Mouse (Mus musculus) urinary bladder, adult 2 months (tissue): ENCODE measurements around the gene Psmd5. TPM values are rescaled to one million over a fixed set of nuclear protein-coding genes. Genes with fewer than 3 reads are reported as not detected.
"Not testable (repeated sequence)": the region's sequence is repeated elsewhere in the genome, so short reads cannot be mapped to it uniquely, and the experiment has no call there.

Experiments used
- DNase-seq: peaks from one replicate; pipeline ENCODE4 v3.0.0; 2022; ENCODE audit warnings: low spot score
- polyA plus RNA-seq: library from polyadenylated mRNA; depleted of rRNA; stranded (reverse); fragments of >200 nt; gene quantifications from 2 replicates; pipeline ENCODE4 v1.2.3, GENCODE M21; 2012; rRNA removed

Gene Psmd5
- polyA plus RNA-seq, 1 experiment: 54.0 TPM

DNA sequence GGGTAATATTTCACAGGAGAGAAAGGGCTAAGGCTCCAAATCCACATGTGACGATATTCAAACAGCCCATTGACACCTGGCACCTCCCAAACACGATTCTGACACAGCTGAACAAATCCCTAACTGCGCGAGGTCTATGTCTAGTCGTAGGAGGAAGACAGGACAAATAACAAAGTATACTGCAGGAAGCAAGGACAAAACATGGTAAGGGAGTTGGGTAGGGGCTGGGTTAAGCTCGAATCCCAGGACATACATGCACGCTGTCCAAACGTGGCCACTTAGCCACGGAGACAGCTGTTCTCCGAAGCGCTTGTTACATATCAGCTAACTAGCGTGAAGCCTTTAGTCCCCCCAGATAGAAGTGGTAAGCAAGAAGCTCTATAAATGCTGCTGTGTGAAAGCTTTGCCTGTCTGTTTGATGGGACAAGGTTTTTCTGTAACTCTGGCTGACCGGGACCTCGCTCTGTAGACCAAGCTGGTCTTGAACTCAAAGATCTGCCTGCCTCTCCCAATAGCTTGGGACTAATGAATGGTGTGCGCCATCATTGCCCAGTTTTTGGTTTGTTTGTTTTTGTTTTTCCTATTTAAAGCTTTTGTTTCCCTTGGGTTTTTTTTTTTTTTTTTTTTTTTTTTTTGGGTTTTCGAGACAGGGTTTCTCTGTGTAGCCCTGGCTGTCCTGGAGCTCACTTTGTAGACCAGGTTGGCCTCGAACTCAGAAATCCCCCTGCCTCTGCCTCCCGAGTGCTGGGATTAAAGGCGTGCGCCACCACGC, 48.1 kb downstream of the Psmd5 start:
- DNase-seq: no peak

DNA sequence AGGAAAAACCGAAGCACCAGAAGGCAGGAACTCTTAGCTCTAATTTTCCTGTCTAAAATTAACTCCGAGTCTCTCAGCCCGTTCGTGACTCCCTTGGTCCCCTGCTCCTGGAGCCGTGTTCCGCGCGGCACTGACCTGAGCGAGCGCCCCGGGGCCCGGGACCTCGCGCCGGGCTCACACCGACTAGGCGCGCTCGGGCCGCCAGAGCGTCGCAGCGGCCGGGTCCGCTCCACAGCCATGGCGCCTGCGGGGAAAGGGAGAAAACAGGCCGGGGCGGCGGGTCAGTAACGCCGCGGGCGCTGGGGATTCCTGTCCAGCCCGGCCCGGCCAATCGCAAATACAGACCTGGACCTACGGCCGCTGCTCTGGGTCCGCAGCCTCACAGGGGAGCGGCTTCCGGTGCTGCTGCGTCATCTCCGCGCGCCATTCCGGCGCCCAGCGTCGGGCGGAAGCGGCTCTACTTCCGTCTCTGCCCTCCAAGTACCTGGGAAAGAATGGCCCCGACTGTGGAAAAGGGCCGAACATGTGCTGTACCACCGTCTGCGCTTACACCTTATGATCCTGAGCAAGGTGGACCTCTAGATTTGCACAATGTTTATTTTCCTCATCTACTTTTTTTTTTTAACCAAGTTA, 48.8 kb downstream of the Psmd5 start, which contains the start of gene Fbxw2:
Gene Fbxw2 (minus strand): TSS at position 485 of the 633 bp plus-strand sequence.
- peak; percentile 83 for DNase-seq

DNA sequence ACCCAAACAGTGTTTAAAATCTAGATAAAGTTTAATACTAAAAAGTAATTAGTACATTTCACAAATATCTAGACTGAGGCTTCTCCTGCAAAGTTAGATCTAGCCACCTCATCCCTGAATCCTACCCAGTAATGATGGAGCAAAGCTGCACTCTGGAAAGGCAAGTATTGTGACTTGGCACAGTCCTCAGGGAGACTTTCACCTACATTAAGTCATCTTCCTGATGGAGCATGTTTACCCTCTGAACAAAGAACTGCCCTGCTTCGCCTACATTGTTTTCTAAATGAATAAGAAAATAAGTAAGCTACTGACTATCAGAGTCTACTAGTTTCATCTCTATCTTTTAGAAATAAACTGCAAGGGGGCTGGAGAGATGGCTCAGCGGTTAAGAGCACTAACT, 56.3 kb downstream of the Psmd5 start:
- DNase-seq: no peak

DNA sequence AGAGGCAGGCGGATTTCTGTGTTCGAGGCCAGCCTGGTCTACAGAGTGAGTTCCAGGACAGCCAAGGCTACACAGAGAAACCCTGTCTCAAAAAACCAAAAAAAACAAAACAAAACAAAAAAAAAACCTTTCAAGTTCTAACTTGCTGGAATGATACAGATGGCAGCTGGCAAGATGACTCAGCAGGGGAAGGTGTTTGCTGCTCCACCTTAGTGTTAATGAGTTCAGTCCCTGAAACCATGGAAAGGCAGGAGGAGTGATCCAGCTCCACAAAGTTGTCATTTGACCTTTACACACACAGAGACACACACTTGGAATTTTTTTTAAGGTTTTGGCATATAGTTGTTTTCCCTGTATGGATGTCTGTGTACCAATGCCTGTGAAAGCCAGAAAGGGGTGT, 58.9 kb downstream of the Psmd5 start:
- DNase-seq: not testable (repeated sequence)

DNA sequence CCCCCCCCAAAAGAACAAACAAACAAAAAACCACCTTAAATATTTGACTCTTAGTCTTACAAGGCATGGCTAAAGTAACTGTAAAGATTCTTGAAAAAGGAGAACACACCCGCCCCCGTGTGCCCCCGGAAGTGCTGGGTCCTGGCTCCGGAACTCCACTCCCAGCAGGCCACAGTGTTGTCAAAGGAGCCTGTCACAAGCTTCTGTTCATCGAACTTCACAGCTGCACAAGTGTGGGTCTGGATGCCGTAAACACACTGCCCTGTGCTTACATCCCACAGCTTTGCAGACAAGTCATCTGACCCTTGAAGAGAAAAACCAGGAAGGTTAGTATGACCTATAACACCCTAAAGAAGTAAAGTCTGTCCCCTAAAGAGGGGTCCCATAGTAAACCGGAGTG, 62.1 kb downstream of the Psmd5 start:
- no peak for DNase-seq

DNA sequence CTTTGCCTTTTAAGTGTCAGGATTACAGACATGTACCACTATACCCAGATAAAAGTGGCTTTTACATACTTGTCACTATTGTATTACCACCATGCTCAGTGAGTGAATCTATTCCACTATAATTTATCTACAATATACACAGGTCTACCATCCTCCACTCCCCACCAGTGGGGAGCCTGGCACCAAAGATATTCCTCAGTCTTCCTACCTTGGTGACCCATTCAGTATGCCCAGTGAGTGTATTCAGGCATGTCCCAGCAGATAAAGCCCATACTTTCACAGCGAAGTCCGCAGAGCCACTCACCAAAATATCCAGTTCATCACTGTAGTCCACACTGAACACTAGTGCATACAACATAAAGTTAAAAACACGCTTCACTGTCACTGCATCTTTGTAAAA, 64.0 kb downstream of the Psmd5 start:
- no peak for DNase-seq

DNA sequence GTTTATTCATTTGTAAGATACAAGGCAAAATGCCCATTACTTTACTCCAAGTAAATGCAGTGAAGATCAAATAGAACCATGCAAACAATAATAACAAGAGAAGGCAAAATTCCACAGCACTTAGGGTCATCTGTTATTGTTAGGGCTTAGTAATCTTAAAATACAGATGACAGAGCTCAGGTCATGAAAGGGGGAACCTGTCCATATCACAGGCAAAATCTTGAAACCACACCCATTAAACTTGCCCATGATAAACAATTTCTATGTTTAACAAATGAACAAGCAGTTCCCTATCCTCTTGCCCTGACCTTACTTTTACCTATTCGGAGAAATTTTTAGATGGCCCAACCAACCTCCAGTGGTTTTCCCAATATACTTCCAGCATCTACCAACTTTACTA, 65.2 kb downstream of the Psmd5 start:
- DNase-seq: no peak

DNA sequence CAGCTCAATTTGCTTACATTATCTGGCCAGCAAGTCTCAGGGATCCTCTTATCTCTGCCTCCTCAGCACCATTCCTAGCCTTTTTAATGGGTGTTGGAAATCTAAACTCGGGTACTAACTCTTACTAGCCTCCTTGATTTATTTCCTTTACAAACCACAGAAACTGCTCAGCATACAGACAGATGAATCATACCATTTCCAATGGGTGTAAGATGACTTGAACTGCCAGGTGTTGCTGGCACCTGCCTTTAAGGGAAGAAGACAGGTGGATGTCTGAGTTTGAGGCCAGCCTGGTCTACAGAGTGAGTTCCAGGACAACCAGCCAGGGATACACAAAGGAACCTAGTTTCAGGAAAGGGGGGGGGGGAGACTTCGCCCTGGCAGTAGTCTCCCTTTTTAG, 66.7 kb downstream of the Psmd5 start:
- no peak for DNase-seq

DNA sequence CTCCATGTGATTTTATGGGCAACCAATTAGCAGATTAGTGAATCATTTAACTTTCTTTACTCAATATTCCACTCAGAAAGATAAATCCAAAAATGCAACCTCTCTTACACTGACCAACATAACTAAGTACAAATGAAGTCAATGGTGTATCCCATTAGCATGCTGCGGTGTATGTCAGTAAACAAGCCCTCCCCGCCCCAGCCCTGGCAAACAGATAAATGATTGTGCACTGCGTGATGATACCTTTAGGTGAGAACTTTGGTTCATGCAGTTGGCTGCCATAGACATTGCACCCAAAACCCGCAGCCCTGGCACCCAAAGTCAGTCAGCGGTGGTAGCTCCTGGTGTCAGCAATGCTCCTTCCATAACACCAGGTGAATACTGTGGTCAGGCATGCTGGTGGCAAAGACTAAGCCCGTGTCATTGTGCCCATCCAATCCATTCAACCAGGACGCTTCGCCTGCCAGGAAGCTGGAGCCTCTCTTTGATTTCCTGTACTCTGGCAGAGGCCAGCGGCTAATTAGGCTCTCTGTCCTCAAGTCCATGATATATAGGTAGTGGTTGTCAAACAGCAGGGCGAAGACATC, 69.3 kb downstream of the Psmd5 start:
- no peak for DNase-seq

DNA sequence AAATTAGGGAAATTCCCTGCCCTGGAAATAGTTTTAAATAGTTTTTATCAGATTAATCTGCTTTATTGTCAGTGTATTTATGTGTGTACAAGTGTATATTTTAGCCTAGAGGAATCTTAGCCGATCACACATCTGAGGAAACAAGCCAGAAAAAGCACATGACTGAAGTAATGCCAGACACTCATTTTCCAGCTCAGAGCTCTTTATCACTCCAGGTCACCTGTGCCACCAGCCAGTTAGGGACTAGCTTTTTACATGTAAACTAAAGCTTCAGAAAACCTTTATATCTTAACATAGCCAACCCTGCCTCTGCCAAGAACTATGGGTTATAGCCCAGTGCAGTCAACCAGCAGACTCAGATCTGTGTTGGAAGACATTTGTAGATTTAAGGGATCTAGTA, 70.0 kb downstream of the Psmd5 start:
- no peak for DNase-seq

DNA sequence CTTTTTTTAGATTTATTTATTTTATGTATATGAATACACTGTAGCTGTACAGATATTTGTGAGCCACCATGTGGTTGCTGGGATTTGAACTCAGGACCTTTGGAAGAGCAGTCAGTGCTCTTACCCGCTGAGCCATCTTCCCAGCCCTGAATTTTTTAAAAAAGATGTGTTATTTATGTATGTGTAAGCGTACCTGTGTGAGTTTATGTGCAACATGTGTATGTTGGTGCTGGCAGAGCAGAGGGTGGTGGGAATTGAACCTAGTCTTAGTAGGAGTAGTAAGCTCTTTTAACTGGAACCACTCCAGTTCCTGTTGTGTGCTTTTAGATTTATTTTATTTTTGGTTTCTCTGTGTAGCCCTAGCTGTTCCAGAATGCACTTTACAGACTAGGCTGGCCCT, 70.6 kb downstream of the Psmd5 start:
- no peak for DNase-seq

DNA sequence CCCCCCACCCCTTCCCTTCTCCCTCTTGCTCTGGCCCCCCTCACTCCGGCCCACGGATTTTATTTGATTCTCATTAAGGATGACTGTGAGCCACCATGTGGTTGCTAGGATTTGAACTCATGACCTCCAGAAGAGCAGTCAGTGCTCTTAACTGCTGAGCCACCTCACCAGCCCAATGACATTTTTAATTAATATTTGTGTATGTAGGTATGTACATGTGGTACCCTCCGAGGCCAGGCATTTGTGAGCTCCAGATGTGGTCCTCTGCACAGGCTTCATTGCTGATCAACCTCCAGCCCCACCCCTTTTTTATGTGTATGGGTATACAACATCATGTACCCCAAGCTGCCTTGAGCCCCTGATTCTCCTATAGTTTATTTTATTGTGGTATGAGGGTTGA, 71.0 kb downstream of the Psmd5 start:
- DNase-seq: no peak

DNA sequence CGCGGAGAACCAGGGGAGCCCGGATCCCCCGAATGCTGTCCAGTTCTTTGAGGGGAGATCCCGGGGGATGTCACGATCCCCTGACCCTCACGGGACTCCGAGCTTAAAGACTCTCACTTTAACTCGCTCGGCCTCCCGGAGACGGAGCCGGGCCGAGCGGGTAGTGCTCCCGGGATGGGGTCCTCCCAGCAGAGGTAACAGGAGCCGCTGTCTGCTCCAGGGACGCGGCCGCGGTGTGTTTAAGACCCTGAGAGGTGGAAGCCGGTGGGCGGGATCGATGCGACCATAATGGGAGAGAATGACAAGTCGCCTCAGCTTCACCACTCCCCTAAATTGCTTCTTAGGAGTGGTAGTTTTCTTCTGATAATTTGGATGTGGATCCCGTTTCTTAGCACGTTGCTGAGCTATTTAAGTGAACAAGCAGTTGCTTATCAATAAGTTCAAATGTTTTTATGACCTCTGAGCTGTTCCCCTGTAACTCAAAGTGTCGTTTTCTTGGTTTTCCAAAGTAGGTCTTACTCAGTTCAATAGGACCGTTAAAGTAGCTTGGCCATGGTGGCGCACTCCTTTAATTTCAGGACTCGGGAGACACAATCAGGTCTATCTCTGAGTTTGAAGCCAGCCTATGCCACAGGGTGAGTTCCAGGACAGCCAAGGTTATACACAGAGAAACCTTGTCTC, 72.1 kb downstream of the Psmd5 start:
- not testable (repeated sequence) for DNase-seq

DNA sequence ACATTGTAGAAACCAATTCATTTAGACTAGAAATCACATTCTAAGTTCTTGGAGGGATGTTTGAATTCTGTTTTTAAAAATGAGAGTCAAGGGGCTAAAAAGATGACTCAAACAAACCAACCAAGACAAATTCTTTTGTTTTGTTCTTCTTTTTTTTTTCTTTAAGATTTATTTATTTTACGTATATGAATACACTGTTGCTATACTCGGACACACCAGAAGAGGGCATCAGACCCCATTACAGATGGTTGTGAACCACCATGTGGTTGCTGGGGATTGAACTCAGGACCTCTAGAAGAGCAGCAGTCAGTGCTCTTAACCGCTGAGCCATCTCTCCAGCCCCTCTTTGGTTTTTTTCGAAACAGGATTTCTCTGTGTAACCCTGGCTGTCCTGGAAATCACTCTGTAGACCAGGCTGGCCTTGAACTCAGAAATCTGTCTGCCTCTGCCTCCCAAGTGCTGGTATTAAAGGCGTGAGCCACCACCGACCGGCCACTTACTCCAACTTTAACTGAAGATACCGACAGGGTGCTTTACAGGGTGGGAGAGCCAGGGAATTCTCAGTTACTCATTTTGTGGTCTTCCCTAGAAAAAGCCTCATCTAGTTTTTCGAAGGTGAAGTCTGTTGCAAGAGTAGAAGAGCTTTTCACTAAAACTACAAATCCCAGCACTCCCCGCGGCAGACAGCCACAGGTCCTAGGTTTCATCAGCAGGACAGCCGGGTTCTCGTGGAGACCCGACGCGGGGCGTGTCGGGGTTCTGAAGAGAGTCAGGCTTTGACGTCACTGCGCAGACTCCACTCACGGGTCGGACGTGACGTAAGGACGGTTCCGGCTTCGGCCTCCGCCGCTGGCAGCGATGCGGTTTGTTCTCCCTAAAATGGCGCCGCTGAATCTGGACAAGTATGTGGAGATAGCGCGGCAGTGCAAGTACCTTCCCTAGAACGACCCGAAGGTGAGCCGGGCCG, 73.0 kb downstream of the Psmd5 start:
- peak; percentile 87 for DNase-seq

DNA sequence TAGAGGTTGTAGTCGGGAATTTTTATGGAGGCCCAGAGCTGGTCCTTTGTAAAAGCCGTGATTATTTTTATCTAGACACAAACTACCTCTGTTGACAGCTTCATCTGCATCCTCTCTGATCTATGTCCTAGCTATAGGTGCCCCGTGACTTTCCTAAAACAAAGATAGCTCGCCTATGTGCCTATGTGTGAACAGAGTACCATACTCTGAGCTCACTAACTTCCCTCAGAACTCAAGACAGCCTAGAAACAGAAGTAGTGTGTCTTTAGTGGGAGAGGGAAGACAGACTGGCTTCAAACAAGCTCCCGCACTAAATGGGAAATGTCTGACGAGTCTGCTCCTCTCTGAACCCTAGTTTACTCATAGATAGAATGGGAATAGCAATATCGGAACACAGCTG, 74.4 kb downstream of the Psmd5 start:
- no peak for DNase-seq

Other genes with a start within 250 kb of the Psmd5 start
- gene Gapvd1, start 119.7 kb downstream of the Psmd5 start, polyA plus RNA-seq: 26.6 and 32.5 TPM in 2 replicates
- 272 and 309 TPM in 2 replicates for gene Hspa5, start 103.0 kb downstream of the Psmd5 start, polyA plus RNA-seq
- gene Rabepk, start 75.1 kb downstream of the Psmd5 start, polyA plus RNA-seq: 15.4 and 17.0 TPM in 2 replicates
- 70.3 and 71.0 TPM in 2 replicates for gene Fbxw2, start 48.7 kb downstream of the Psmd5 start, polyA plus RNA-seq
- gene Gm34653, start 42.0 kb downstream of the Psmd5 start, polyA plus RNA-seq: 0.04 and 0.08 TPM in 2 replicates
- gene Cutal, start 572 bp downstream of the Psmd5 start, polyA plus RNA-seq: 1.9 and 3.0 TPM in 2 replicates
- 4.5 and 4.7 TPM in 2 replicates for gene Phf19, start 39.1 kb upstream of the Psmd5 start, polyA plus RNA-seq
- gene Traf1, start 86.8 kb upstream of the Psmd5 start, polyA plus RNA-seq: 5.9 and 6.6 TPM in 2 replicates
- 0.40 and 0.56 TPM in 2 replicates for gene Hc, start 186.5 kb upstream of the Psmd5 start, polyA plus RNA-seq
- 1.0 and 1.4 TPM in 2 replicates for gene AI182371, start 226.6 kb upstream of the Psmd5 start, polyA plus RNA-seq
- gene Cntrl, start 234.5 kb upstream of the Psmd5 start, polyA plus RNA-seq: 20.8 and 23.7 TPM in 2 replicates